Mouse (Mus musculus) adipocyte (in vitro differentiated cells): ENCODE measurements around the gene Ak7.

Source experiments
- DNase-seq: peaks from one replicate; pipeline ENCODE4 v3.0.0-alpha.2; 2016; ENCODE audit warnings: low spot score

Gene Ak7

DNA sequence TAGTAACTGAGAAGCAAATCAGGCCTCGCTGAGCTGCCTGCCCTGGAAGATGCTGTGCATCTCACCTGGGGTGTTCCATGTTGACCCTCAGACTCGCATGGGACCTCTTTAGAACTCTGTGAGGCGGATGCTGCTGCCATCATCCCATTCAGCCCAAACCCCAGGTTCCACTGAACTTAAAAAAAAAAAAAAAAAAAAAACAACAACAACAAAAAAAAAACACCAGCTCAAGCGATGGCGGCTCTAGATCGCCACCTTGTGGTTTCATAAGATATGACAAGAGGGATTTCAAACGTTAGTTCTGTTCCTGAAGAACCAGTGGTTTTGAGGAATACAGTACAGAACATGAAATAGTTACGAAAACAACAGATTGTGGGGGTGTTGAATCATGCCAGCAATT, 22.2 kb downstream of the Ak7 start:
- DNase-seq: peak; percentile 73

DNA sequence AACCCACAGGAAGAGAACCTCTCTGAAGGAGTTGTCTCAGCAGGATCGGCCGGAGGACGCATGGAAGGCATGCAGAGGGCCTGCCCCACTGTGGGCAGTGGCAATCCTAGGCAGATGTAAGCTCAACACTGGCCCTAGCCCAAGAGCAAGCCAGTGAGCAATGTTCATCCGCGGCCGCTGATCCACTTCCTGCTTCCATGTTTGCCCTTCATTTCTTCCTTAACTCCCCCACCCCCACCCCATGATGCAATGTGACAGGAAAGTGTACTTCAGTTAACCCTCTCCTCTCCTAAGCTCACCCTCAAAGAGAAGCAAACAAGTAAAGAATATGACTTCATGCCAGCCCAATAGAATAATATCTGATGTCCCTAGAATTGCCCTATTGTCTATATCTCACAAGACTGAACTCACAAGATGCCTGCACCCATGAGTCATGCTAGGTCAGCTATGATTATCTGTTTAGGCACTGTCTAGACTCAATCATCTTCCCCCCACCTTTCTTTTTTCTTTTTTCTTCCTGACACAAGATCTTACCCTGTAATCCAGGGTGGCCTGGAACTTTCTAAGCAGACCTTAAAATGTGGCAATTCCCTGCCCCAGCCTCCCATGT, 25.2 kb downstream of the Ak7 start:
- no peak for DNase-seq

DNA sequence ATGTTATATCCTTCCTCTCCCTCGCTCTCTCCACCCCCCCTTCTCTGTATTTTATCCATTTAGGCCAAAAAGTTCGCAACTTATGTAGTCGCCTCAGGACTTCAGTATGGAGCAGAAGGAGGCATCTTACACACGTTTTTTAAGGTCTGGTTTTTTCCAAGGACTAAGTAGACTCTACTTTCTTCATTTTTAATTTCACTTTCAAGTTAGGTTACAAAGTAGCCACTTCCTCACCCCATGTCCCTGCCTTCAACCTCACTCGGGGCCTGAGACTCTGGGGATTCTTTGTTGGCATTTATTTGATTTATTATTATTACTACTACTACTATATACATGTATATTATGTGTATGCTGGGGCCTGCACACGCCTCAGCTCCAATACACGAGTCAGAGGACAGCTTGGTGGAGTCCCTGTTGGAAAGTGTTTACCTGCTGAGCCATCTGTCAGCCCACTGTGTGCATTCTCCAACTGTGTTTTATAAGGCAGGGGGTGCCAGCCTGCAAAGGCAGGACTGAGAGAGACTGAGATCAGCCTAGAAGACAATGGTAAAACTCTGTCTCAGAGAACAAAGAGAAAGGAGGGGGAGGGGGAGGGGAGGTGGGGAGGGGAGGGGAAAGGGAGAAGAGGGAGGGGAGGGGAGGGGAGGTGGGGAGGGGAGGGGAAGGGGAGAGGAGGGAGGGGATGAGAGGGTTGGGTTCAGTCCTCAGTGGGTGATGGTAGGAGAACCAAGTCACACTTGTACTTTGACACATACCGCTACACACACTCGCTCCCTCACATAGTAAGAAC, 27.8 kb downstream of the Ak7 start:
- no peak for DNase-seq

DNA sequence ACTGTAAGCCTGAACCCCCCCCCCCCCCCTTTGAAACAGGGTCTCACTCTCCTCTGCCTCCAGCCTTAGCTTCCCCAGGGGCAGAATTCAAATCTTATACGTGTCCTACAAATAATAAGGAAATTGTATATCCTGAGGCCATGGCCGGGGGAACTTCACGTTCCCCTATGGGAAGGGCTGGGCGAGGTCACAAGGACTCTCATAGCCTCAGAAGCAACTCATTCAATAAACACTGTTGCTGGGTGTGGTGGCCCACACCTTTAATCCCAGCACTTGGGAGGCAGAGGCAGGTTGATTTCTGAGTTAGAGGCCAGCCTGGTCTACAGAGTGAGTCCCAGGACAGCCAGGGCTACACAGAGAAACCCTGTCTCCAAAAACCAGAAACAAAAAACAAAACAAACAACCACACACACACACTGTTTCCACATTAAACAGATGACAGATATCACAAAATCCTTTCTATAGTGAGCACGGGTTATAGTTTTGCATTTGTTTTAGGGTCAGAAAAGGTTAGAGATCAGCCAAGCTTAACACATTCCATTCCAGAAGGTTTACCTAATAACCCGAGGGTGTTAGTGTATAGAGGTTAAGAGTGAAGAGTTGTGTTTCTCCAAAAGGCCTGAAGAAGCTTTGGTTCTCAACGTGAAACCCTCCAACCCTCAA, 29.6 kb downstream of the Ak7 start:
- DNase-seq: no peak

DNA sequence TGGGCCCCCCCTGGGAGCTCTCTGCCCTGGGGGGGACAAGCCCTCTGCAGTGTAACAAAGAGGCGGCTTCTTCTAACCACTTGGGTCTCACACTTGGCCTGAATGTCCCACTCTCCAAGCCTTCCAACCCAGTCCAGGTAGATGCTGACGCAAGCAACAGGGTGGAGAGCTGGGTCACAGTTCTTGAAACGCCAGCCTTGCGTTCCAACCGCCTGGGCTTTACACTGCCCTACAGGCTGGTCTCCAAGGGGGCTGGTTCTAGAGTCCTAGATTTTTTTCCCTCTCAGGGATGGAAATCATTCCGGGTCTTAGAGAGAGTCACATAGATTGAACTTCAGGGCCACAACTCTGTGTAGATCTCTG, 30.1 kb downstream of the Ak7 start:
- no peak for DNase-seq

DNA sequence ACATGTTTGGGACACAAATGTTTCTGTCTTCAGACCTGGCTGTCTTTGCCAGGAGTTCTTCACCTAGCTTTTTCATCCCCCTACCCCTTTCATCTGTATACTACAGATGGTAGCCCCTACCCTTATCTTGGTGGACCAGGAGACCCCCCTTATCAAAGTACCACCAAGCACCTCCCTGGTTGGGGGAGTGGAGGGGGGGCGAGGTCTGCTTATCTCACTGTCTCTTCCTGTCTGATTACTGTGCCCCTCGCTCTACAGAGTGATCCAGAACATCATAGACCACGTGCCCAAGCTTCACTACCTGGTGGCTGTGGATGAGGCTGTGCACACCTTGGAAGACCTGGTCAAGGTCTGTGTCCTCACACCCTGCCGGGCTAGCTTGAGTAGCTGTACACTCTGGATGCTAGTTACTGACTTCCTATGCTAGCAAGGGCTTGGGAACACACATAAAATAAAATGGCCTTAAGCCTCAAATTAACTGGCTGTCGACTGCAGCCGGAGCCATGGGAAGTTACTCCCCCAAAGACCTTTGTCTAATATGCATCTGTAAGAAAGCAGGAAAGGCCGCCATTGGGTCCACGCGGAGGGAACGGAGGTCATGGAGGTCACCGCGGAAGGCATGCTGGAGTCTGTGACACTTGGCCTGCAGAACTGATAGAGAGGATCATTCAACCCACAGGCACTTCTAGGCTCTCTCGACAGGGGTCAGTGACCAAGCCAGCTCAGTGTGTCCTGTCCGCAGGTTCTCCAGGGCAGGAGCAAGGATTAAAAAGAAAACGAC, 32.7 kb downstream of the Ak7 start:
- DNase-seq: no peak

GRCm38 (mm10) chr12:105739656-105740055, 33.9 kb downstream of the Ak7 start:
- DNase-seq: no peak

GRCm38 (mm10) chr12:105748114-105748513, 42.3 kb downstream of the Ak7 start:
- DNase-seq: no peak

- DNase-seq: no peak
These were observed 48.0 kb downstream of the Ak7 start for GRCm38 (mm10) chr12:105753813-105754212.

- DNase-seq: peak; percentile 18
These were observed 52.2 kb downstream of the Ak7 start for GRCm38 (mm10) chr12:105757816-105758497.

DNA sequence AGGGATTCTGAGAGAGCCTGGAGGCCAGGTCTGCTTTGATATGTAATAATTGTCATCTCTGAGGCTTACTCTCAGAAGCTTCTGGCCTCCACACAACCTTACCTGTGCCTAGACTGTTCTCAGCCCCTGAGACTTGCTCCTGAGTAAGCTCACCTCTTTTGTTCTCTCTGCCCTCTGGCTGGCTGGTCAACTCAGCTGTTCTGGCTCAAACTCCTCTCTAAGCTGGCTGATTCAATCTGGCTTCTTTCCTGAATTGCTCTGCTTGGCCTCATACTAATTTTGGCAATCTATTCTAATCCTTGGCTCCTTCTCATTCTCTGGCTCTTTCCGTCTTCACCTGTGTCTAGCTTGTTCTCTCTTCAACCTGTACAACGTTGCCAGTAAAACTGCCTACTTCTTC, 53.1 kb downstream of the Ak7 start:
- peak; percentile 31 for DNase-seq

- no peak for DNase-seq
These were observed 54.2 kb downstream of the Ak7 start for GRCm38 (mm10) chr12:105759849-105760478.

DNA sequence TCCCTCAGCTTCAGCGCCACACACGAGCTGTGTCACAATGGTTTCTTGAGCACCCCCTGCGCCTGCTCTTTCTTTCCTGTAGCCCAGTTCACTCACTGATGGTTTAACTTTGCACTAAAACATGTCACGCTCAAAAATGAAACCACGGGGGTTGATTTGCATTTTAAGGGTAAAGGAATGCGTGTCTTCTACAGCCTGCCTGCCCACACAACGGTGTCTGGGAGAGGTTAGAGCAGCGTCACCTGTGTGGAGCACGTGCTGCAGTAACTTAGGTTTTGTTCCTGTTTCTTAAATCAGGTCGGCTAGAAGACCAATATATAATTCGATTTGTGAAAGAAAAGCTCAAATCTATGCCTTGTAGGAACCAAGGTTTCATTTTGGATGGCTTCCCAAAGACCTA, 55.4 kb downstream of the Ak7 start:
- DNase-seq: no peak

GRCm38 (mm10) chr12:105761629-105762028, 55.9 kb downstream of the Ak7 start:
- DNase-seq: no peak

GRCm38 (mm10) chr12:105769700-105770099, 63.9 kb downstream of the Ak7 start:
- DNase-seq: no peak

DNA sequence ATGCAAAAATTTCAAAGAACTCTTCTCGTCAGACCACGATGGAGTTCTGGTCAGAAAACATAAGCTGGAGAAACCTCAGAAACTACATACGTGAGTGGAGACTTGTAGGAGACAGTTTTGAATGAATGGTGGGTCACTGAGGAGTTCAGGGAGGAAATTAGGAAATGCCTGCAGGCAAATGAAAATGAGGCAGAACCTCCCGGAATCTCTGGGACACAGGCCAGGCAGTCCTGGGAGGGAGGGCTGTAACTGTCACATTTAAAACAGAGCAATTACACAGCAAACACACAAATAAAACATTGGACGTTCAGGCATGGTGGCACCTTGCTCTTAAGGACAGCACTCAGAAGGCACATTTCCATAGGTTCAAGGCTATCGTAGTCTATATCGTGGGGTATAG, 69.1 kb downstream of the Ak7 start:
- peak; percentile 82 for DNase-seq

GRCm38 (mm10) chr12:105777651-105778050, 71.9 kb downstream of the Ak7 start:
- no peak for DNase-seq

DNA sequence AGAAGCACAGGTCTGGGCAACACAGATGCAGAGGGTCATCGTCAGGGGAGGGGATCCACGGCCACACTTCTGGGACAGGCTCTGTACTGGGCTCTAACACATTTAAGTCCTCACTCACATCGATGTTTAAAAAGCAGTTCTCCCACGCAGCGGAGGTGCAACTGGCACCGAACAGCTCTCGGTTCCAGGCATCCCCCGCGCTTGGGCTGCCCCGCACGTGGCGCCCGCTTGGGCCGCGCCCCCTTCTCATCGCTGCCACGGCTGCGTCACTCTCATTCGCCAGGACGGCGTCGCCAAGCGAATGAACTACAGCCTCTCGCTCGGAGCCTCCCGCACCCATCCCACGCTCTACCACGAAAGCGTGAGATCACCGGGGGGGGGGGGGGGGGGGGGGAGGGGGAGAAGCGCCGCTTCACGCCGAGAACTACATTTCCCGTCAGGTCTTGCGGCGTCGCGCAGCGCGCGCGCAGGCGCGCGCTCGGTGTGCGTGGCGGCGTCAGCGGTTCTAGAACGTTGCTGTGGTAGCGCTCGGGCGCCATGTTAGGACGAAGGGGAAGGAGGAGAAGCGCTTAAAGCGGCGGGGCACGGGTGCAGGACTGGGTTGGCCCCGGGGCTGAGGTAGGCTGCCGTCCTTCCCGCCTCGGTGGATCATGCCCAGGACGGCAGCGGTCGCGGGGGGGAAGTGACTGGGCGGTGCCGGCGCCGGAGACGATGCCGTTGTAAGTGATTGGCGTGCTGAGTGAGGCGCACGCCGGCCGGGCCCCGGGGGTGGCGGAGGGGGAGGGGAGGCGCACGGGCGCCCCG, 78.6 kb downstream of the Ak7 start, which contains the start of gene Papola:
Gene Papola (plus strand): TSS at position 499 of the 804 bp plus-strand sequence.
- peak; percentile 89 for DNase-seq

GRCm38 (mm10) chr12:105785000-105785774, 79.4 kb downstream of the Ak7 start:
- DNase-seq: peak; percentile 62

- no peak for DNase-seq
These were observed 80.3 kb downstream of the Ak7 start for GRCm38 (mm10) chr12:105786113-105786512.
